Mouse (Mus musculus): ENCODE data around the gene Erc2. TPM values are rescaled to one million over a fixed set of nuclear protein-coding genes. Genes with fewer than 3 reads are reported as not detected.

The Erc2 gene
- polyA plus RNA-seq, 1 experiment from 2014 or later = 3.1 TPM

- no peaks in the 10 kb centered on the region for H3K36me3 ChIP-seq (ENCODE audit: control insufficient read depth, insufficient read depth)
- no peaks in the 10 kb centered on the region for H3K9me3 ChIP-seq (ENCODE audit: control insufficient read depth)
- H3K27ac ChIP-seq (ENCODE audit: low read depth, low read length) = no peak overlapping the region
- no peak for ATAC-seq
- WGBS = 73% methylated on average over 14 of the region's 14 CpGs
- no peak overlapping the region for H3K4me3 ChIP-seq (ENCODE audit: low read depth, low read length)
- no peaks in the 10 kb centered on the region for H3K4me1 ChIP-seq (replicated peaks; ENCODE audit: control insufficient read depth, insufficient read depth, low read length)
- no peak overlapping the region for H3K9ac ChIP-seq (ENCODE audit: low read depth, low read length)
- no peak overlapping the region for H3K4me2 ChIP-seq (replicated peaks; ENCODE audit: low read depth)
- no peak for TF ChIP-seq CTCF (IDR thresholded peaks at IDR 0.05; ENCODE audit: low read depth)
- H3K27me3 ChIP-seq (replicated peaks; ENCODE audit: control insufficient read depth, insufficient read depth, low read length) = no peaks in the 10 kb centered on the region
Observed at GRCm38 (mm10) chr14:28441240-28441967, 819.2 kb downstream of the Erc2 start.

- Histone ChIP-seq H3K4me3 (ENCODE audit: low read depth, low read length) (no peak overlapping the region), H3K27me3 (replicated peaks; ENCODE audit: control insufficient read depth, insufficient read depth, low read length) (no peaks in the 10 kb centered on the region), H3K36me3 (ENCODE audit: control insufficient read depth, insufficient read depth) (no peaks in the 10 kb centered on the region), H3K4me1 (replicated peaks; ENCODE audit: control insufficient read depth, insufficient read depth, low read length) (no peaks in the 10 kb centered on the region), H3K27ac (ENCODE audit: low read depth, low read length) (no peak overlapping the region), H3K9me3 (ENCODE audit: control insufficient read depth) (no peaks in the 10 kb centered on the region), H3K4me2 (replicated peaks; ENCODE audit: low read depth) (no peak overlapping the region), H3K9ac (ENCODE audit: low read depth, low read length) (no peak overlapping the region)
- 75% methylated on average over 7 of the region's 7 CpGs for WGBS
- no peak for TF ChIP-seq CTCF (IDR thresholded peaks at IDR 0.05; ENCODE audit: low read depth)
- no peak for ATAC-seq
Observed at GRCm38 (mm10) chr14:28443254-28443944, 821.2 kb downstream of the Erc2 start.

- no peak overlapping the region for H3K27ac ChIP-seq (ENCODE audit: low read depth, low read length)
- H3K4me2 ChIP-seq (replicated peaks; ENCODE audit: low read depth) = no peak overlapping the region
- no peak for TF ChIP-seq CTCF (IDR thresholded peaks at IDR 0.05; ENCODE audit: low read depth)
- no peak overlapping the region for H3K4me3 ChIP-seq (ENCODE audit: low read depth, low read length)
- no peak overlapping the region for H3K9ac ChIP-seq (ENCODE audit: low read depth, low read length)
- H3K27me3 ChIP-seq (replicated peaks; ENCODE audit: control insufficient read depth, insufficient read depth, low read length) = no peaks in the 10 kb centered on the region
- 68% methylated on average over 6 of the region's 6 CpGs for WGBS
- H3K9me3 ChIP-seq (ENCODE audit: control insufficient read depth) = no peaks in the 10 kb centered on the region
- H3K36me3 ChIP-seq (ENCODE audit: control insufficient read depth, insufficient read depth) = no peaks in the 10 kb centered on the region
- H3K4me1 ChIP-seq (replicated peaks; ENCODE audit: control insufficient read depth, insufficient read depth, low read length) = no peaks in the 10 kb centered on the region
- ATAC-seq = no peak
Observed at GRCm38 (mm10) chr14:28445737-28446136, 823.5 kb downstream of the Erc2 start.

GRCm38 (mm10) chr14:28451771-28452170 is 829.5 kb downstream of the Erc2 start:
- Histone ChIP-seq H3K4me3 (ENCODE audit: low read depth, low read length) (no peak overlapping the region), H3K27me3 (replicated peaks; ENCODE audit: control insufficient read depth, insufficient read depth, low read length) (no peaks in the 10 kb centered on the region), H3K36me3 (ENCODE audit: control insufficient read depth, insufficient read depth) (no peaks in the 10 kb centered on the region), H3K27ac (ENCODE audit: low read depth, low read length) (no peak overlapping the region), H3K9ac (ENCODE audit: low read depth, low read length) (no peak overlapping the region), H3K4me2 (replicated peaks; ENCODE audit: low read depth) (no peak overlapping the region), H3K9me3 (ENCODE audit: control insufficient read depth) (no peaks in the 10 kb centered on the region), H3K4me1 (replicated peaks; ENCODE audit: control insufficient read depth, insufficient read depth, low read length) (0 out of 2 replicates have a peak, but pooled peaks cover under 1% of the 10 kb centered on the region)
- no peak for TF ChIP-seq CTCF (IDR thresholded peaks at IDR 0.05; ENCODE audit: low read depth)
- WGBS = 69% methylated on average over 9 of the region's 9 CpGs
- no peak for ATAC-seq

- ATAC-seq = peak; percentile 92
- Histone ChIP-seq H3K4me1 (replicated peaks; ENCODE audit: control insufficient read depth, insufficient read depth, low read length) (0 out of 2 replicates have a peak, but pooled peaks cover 3% of the 10 kb centered on the region), H3K36me3 (ENCODE audit: control insufficient read depth, insufficient read depth) (no peaks in the 10 kb centered on the region), H3K4me3 (ENCODE audit: low read depth, low read length) (no peak overlapping the region), H3K27ac (ENCODE audit: low read depth, low read length) (no peak overlapping the region), H3K4me2 (replicated peaks; ENCODE audit: low read depth) (no peak overlapping the region), H3K27me3 (replicated peaks; ENCODE audit: control insufficient read depth, insufficient read depth, low read length) (no peaks in the 10 kb centered on the region), H3K9ac (ENCODE audit: low read depth, low read length) (no peak overlapping the region), H3K9me3 (ENCODE audit: control insufficient read depth) (no peaks in the 10 kb centered on the region)
- TF ChIP-seq CTCF (IDR thresholded peaks at IDR 0.05; ENCODE audit: low read depth) = no peak
- 33% methylated on average over 7 of the region's 7 CpGs for WGBS
Observed at GRCm38 (mm10) chr14:28456372-28457076, 834.3 kb downstream of the Erc2 start.

GRCm38 (mm10) chr14:28457428-28457827 is 835.2 kb downstream of the Erc2 start:
- Histone ChIP-seq H3K36me3 (ENCODE audit: control insufficient read depth, insufficient read depth) (no peaks in the 10 kb centered on the region), H3K9ac (ENCODE audit: low read depth, low read length) (no peak overlapping the region), H3K4me3 (ENCODE audit: low read depth, low read length) (no peak overlapping the region), H3K27ac (ENCODE audit: low read depth, low read length) (no peak overlapping the region), H3K27me3 (replicated peaks; ENCODE audit: control insufficient read depth, insufficient read depth, low read length) (no peaks in the 10 kb centered on the region), H3K4me2 (replicated peaks; ENCODE audit: low read depth) (no peak overlapping the region), H3K4me1 (replicated peaks; ENCODE audit: control insufficient read depth, insufficient read depth, low read length) (0 out of 2 replicates have a peak, but pooled peaks cover 3% of the 10 kb centered on the region), H3K9me3 (ENCODE audit: control insufficient read depth) (no peaks in the 10 kb centered on the region)
- no peak for TF ChIP-seq CTCF (IDR thresholded peaks at IDR 0.05; ENCODE audit: low read depth)
- peak; percentile 7; the same call in 1 of the 2 replicates for ATAC-seq
- WGBS = 32% methylated on average over 3 of the region's 3 CpGs
